ENCODE assay signal across 12 mouse cellular contexts in the genomic region with DNA sequence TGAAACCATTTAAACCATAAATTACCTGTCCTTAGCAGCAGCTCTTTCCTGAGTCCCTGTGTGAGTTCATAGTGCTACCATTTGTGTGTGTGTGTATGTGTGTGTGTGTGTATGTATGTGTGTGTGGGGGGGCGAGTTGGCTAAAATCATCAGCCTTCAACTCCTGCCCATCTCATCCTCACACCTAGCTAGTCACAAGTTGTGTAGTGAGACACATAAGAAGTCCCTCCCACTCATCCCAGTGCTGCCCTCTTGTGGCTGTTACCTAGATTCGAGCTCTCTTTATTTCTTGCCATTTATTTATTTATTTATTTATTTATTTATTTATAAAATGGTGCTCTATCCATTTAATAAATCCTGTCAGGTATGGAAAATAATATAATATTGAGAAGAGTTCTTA.
DNase-seq lines count a peak whose midpoint lies in the region; ATAC-seq and TF ChIP-seq lines count a peak whose summit lies in the region.
"Had no signal": no experiment of that assay in that cellular context is flagged by ENCODE, and none has a peak within 500 bp of the region (broad histone marks: within the 10 kb centered on the region; RNA-seq: fewer than 3 reads in every experiment).

No protein-coding gene starts in this region.

- H3K9me3 ChIP-seq in embryonic facial prominence, embryonic 11.5 days (replicated peaks; ENCODE audit: control insufficient read depth, low read length), result no peaks in the 10 kb centered on the region
- no peaks in the 10 kb centered on the region for H3K9me3 ChIP-seq in embryonic facial prominence, embryonic 10.5 days
- no peaks in the 10 kb centered on the region for H3K9me3 ChIP-seq in kidney, postnatal 0 days (replicated peaks; ENCODE audit: low read length)
- H3K9me3 ChIP-seq in liver, postnatal 0 days (ENCODE audit: low read length), result no peaks in the 10 kb centered on the region
- H3K9me3 ChIP-seq in heart, embryonic 12.5 days (replicated peaks), result no peaks in the 10 kb centered on the region
- H3K9me3 ChIP-seq: G1E; lung, embryonic 15.5 days had no signal

- no peak overlapping the region for H3K4me3 ChIP-seq in embryonic facial prominence, embryonic 11.5 days (ENCODE audit: low read depth, low read length)
- no peak overlapping the region for H3K4me3 ChIP-seq in embryonic facial prominence, embryonic 10.5 days
- H3K4me3 ChIP-seq in kidney, postnatal 0 days (replicated peaks; ENCODE audit: low read depth, low read length), result no peak overlapping the region
- H3K4me3 ChIP-seq in liver, postnatal 0 days (ENCODE audit: low read depth, low read length), result no peak overlapping the region
- H3K4me3 ChIP-seq in heart, embryonic 12.5 days, result no peak overlapping the region
- H3K4me3 ChIP-seq: lung, embryonic 15.5 days had no signal

- no peak overlapping the region for H3K9ac ChIP-seq in embryonic facial prominence, embryonic 11.5 days (replicated peaks; ENCODE audit: low read length)
- H3K9ac ChIP-seq in kidney, postnatal 0 days (ENCODE audit: low read depth, low read length), result no peak overlapping the region
- H3K9ac ChIP-seq in liver, postnatal 0 days (replicated peaks), result no peak overlapping the region
- H3K9ac ChIP-seq in heart, embryonic 12.5 days, result no peak overlapping the region
- H3K9ac ChIP-seq: lung, embryonic 15.5 days had no signal

- peak; percentile 2 for DNase-seq in embryonic facial prominence, embryonic 11.5 days (ENCODE audit: low spot score)
- DNase-seq in embryonic facial prominence, embryonic 10.5 days (ENCODE audit: low spot score), result no peak
- DNase-seq in kidney, postnatal 0 days (ENCODE audit: low spot score), result peak; percentile 12
- DNase-seq in kidney, adult 18-20 months, result no peak
- peak; percentile 52 for DNase-seq in NIH3T3 (ENCODE audit: low read depth)
- DNase-seq in liver, postnatal 0 days, result peak; percentile 20
- no peak for DNase-seq in right cerebral cortex, postnatal 10 days (ENCODE audit: low spot score in 2 of 2)
- DNase-seq: cerebellum, adult 2 months; thymus, adult 2 months had no signal

- H3K4me2 ChIP-seq in embryonic facial prominence, embryonic 11.5 days (ENCODE audit: low read depth, low read length), result no peak overlapping the region
- no peak overlapping the region for H3K4me2 ChIP-seq in kidney, postnatal 0 days (ENCODE audit: low read length)
- H3K4me2 ChIP-seq in liver, postnatal 0 days (ENCODE audit: low read depth, low read length), result no peak overlapping the region
- H3K4me2 ChIP-seq in heart, embryonic 12.5 days, result no peak overlapping the region
- H3K4me2 ChIP-seq: lung, embryonic 15.5 days had no signal

- TF ChIP-seq EP300 in liver, postnatal 0 days (IDR thresholded peaks at IDR 0.05; ENCODE audit: low read depth), result no peak

- WGBS in embryonic facial prominence, embryonic 11.5 days, result 82% methylated on average over 2 of the region's 2 CpGs
- 84% methylated on average over 2 of the region's 2 CpGs for WGBS in embryonic facial prominence, embryonic 10.5 days
- 97% methylated on average over 2 of the region's 2 CpGs for WGBS in kidney, postnatal 0 days
- 67% methylated on average over 2 of the region's 2 CpGs for WGBS in liver, postnatal 0 days (ENCODE audit: insufficient replicate concordance)
- 83% methylated on average over 2 of the region's 2 CpGs for WGBS in heart, embryonic 12.5 days

- H3K4me1 ChIP-seq in embryonic facial prominence, embryonic 11.5 days (ENCODE audit: control insufficient read depth, insufficient read depth, low read length), result no peaks in the 10 kb centered on the region
- no peaks in the 10 kb centered on the region for H3K4me1 ChIP-seq in embryonic facial prominence, embryonic 10.5 days
- H3K4me1 ChIP-seq in kidney, postnatal 0 days (replicated peaks; ENCODE audit: insufficient read depth, low read length), result no peaks in the 10 kb centered on the region
- no peaks in the 10 kb centered on the region for H3K4me1 ChIP-seq in liver, postnatal 0 days (ENCODE audit: insufficient read depth)
- H3K4me1 ChIP-seq in heart, embryonic 12.5 days (replicated peaks), result no peaks in the 10 kb centered on the region
- H3K4me1 ChIP-seq: lung, embryonic 15.5 days had no signal

- peak; percentile 33 for TF ChIP-seq CTCF in kidney, postnatal 0 days (IDR thresholded peaks at IDR 0.05; ENCODE audit: low read depth)
- peak; percentile 32; the same call in 1 of the 2 replicates for TF ChIP-seq CTCF in liver, postnatal 0 days (IDR thresholded peaks at IDR 0.05; ENCODE audit: low read depth)

- ATAC-seq in embryonic facial prominence, embryonic 11.5 days (replicated peaks; ENCODE audit: insufficient number of reproducible peaks, low FRiP score, low TSS enrichment, low read depth), result no peak
- no peak for ATAC-seq in kidney, postnatal 0 days (replicated peaks; ENCODE audit: low FRiP score, low read depth)
- ATAC-seq in liver, postnatal 0 days, result no peak
- no peak for ATAC-seq in heart, embryonic 12.5 days (ENCODE audit: insufficient number of reproducible peaks, low FRiP score)

- no peaks in the 10 kb centered on the region for H3K27me3 ChIP-seq in embryonic facial prominence, embryonic 11.5 days (ENCODE audit: control insufficient read depth, insufficient read depth, low read length)
- H3K27me3 ChIP-seq in embryonic facial prominence, embryonic 10.5 days (replicated peaks; ENCODE audit: low read depth, poor library complexity, severe bottlenecking), result no peaks in the 10 kb centered on the region
- no peaks in the 10 kb centered on the region for H3K27me3 ChIP-seq in kidney, postnatal 0 days (ENCODE audit: insufficient read depth, low read length)
- H3K27me3 ChIP-seq in liver, postnatal 0 days (ENCODE audit: insufficient read depth, low read length), result no peaks in the 10 kb centered on the region
- H3K27me3 ChIP-seq in heart, embryonic 12.5 days (replicated peaks), result no peaks in the 10 kb centered on the region
- H3K27me3 ChIP-seq: lung, embryonic 15.5 days had no signal

- no peak overlapping the region for H3K27ac ChIP-seq in embryonic facial prominence, embryonic 11.5 days (replicated peaks; ENCODE audit: low read depth, low read length)
- H3K27ac ChIP-seq in embryonic facial prominence, embryonic 10.5 days (replicated peaks), result no peak overlapping the region
- no peak overlapping the region for H3K27ac ChIP-seq in kidney, postnatal 0 days
- H3K27ac ChIP-seq in liver, postnatal 0 days (ENCODE audit: low read depth), result no peak overlapping the region
- H3K27ac ChIP-seq in heart, embryonic 12.5 days (ENCODE audit: poor library complexity, severe bottlenecking), result no peak overlapping the region
- H3K27ac ChIP-seq: lung, embryonic 15.5 days had no signal

- no peaks in the 10 kb centered on the region for H3K36me3 ChIP-seq in embryonic facial prominence, embryonic 11.5 days (replicated peaks; ENCODE audit: control insufficient read depth, insufficient read depth, low read depth, low read length)
- H3K36me3 ChIP-seq in embryonic facial prominence, embryonic 10.5 days (replicated peaks), result no peaks in the 10 kb centered on the region
- no peaks in the 10 kb centered on the region for H3K36me3 ChIP-seq in kidney, postnatal 0 days (ENCODE audit: insufficient read depth, low read length)
- H3K36me3 ChIP-seq in liver, postnatal 0 days (replicated peaks; ENCODE audit: insufficient read depth, low read length), result no peaks in the 10 kb centered on the region
- H3K36me3 ChIP-seq in heart, embryonic 12.5 days, result no peaks in the 10 kb centered on the region
- H3K36me3 ChIP-seq: G1E; lung, embryonic 15.5 days had no signal

Comparison
In these comparisons a context has a peak if more than half of its experiments do, and no peak if none do; other contexts are left out.
1. DNase-seq: peak in embryonic facial prominence, embryonic 11.5 days (single experiment), kidney, postnatal 0 days (single experiment), NIH3T3 (single experiment) and liver, postnatal 0 days (single experiment); none in embryonic facial prominence, embryonic 10.5 days (single experiment), kidney, adult 18-20 months (single experiment) and right cerebral cortex, postnatal 10 days (0 of 2).